Mouse (Mus musculus): ENCODE measurements around the gene Fibcd1. TPM values are rescaled to one million over a fixed set of nuclear protein-coding genes. Genes with fewer than 3 reads are reported as not detected.

The Fibcd1 gene
- polyA plus RNA-seq, 1 experiment from 2014 or later = 0.24 TPM

Other genes starting within 250 kb of the Fibcd1 start
- gene Prdm12, start 206.0 kb downstream of the Fibcd1 start, polyA plus RNA-seq (2014; fragmentation: Nextera tagmentation; extraction: Ambion mirVana) = 3.9 and 4.1 TPM in 2 replicates
- gene Exosc2, start 175.3 kb downstream of the Fibcd1 start, polyA plus RNA-seq (2014; fragmentation: Nextera tagmentation; extraction: Ambion mirVana) = 72.2 and 76.0 TPM in 2 replicates
- 53.2 and 56.7 TPM in 2 replicates for gene Abl1, start 157.6 kb downstream of the Fibcd1 start, polyA plus RNA-seq (2014; fragmentation: Nextera tagmentation; extraction: Ambion mirVana)
- 0.16 and 0.24 TPM in 2 replicates for gene Qrfp, start 35.4 kb downstream of the Fibcd1 start, polyA plus RNA-seq (2014; fragmentation: Nextera tagmentation; extraction: Ambion mirVana)
- 6.1 and 6.3 TPM in 2 replicates for gene Lamc3, start 41.3 kb upstream of the Fibcd1 start, polyA plus RNA-seq (2014; fragmentation: Nextera tagmentation; extraction: Ambion mirVana)
- 78.3 and 79.6 TPM in 2 replicates for gene Aif1l, start 104.1 kb upstream of the Fibcd1 start, polyA plus RNA-seq (2014; fragmentation: Nextera tagmentation; extraction: Ambion mirVana)
- gene Nup214, start 128.4 kb upstream of the Fibcd1 start, polyA plus RNA-seq (2014; fragmentation: Nextera tagmentation; extraction: Ambion mirVana) = 76.0 and 81.8 TPM in 2 replicates
- 1.5 and 1.8 TPM in 2 replicates for gene Fam78a, start 238.9 kb upstream of the Fibcd1 start, polyA plus RNA-seq (2014; fragmentation: Nextera tagmentation; extraction: Ambion mirVana)
- 5.7 and 7.3 TPM in 2 replicates for gene Plpp7, start 249.5 kb upstream of the Fibcd1 start, polyA plus RNA-seq (2014; fragmentation: Nextera tagmentation; extraction: Ambion mirVana)

Data from forebrain, embryonic 11.5 days (tissue).